Mouse (Mus musculus) lung, postnatal 14 days (tissue): Measurements from ENCODE around the gene Astn2.

Experiments used
- DNase-seq: peaks from one replicate; pipeline ENCODE4 v3.0.0; 2021

Astn2 gene

GRCm38 (mm10) chr4:65831872-65832271 is 572.5 kb downstream of the Astn2 start:
- no peak for DNase-seq

GRCm38 (mm10) chr4:65830495-65830894 is 573.9 kb downstream of the Astn2 start:
- DNase-seq = no peak

- DNase-seq = no peak
Measured at GRCm38 (mm10) chr4:65821070-65821469, 583.3 kb downstream of the Astn2 start.

GRCm38 (mm10) chr4:65820236-65820635 is 584.2 kb downstream of the Astn2 start:
- no peak for DNase-seq

- no peak for DNase-seq
Measured at GRCm38 (mm10) chr4:65819835-65820234, 584.6 kb downstream of the Astn2 start.

GRCm38 (mm10) chr4:65814176-65814535 is 590.3 kb downstream of the Astn2 start:
- DNase-seq = no peak

GRCm38 (mm10) chr4:65813500-65814175 is 590.8 kb downstream of the Astn2 start:
- no peak for DNase-seq

GRCm38 (mm10) chr4:65807341-65807740 is 597.1 kb downstream of the Astn2 start:
- DNase-seq = no peak

GRCm38 (mm10) chr4:65801204-65801603 is 603.2 kb downstream of the Astn2 start:
- no peak for DNase-seq

GRCm38 (mm10) chr4:65791051-65791450 is 613.4 kb downstream of the Astn2 start:
- no peak for DNase-seq

- DNase-seq = no peak
Measured at GRCm38 (mm10) chr4:65773368-65774010, 630.9 kb downstream of the Astn2 start.

- no peak for DNase-seq
Measured at GRCm38 (mm10) chr4:65770952-65771351, 633.5 kb downstream of the Astn2 start.

- DNase-seq = no peak
Measured at GRCm38 (mm10) chr4:65767919-65768318, 636.5 kb downstream of the Astn2 start.

- DNase-seq = no peak
Measured at GRCm38 (mm10) chr4:65767431-65767830, 637.0 kb downstream of the Astn2 start.

GRCm38 (mm10) chr4:65765312-65765711 is 639.1 kb downstream of the Astn2 start:
- no peak for DNase-seq

GRCm38 (mm10) chr4:65764275-65764674 is 640.1 kb downstream of the Astn2 start:
- no peak for DNase-seq

GRCm38 (mm10) chr4:65763823-65764222 is 640.6 kb downstream of the Astn2 start:
- DNase-seq = no peak

- DNase-seq = no peak
Measured at GRCm38 (mm10) chr4:65762116-65762515, 642.3 kb downstream of the Astn2 start.

GRCm38 (mm10) chr4:65761658-65762057 is 642.8 kb downstream of the Astn2 start:
- no peak for DNase-seq

GRCm38 (mm10) chr4:65758875-65759201 is 645.6 kb downstream of the Astn2 start:
- DNase-seq = no peak

- peak; percentile 1 for DNase-seq
Measured at GRCm38 (mm10) chr4:65758174-65758874, 646.1 kb downstream of the Astn2 start.

- no peak for DNase-seq
Measured at GRCm38 (mm10) chr4:65752941-65753340, 651.5 kb downstream of the Astn2 start.

GRCm38 (mm10) chr4:65744788-65745187 is 659.6 kb downstream of the Astn2 start:
- DNase-seq = no peak

GRCm38 (mm10) chr4:65744088-65744610 is 660.3 kb downstream of the Astn2 start:
- DNase-seq = no peak
